Mouse (Mus musculus) stomach, postnatal 0 days (tissue): ENCODE data around the gene Usp54. TPM values are rescaled to one million over a fixed set of nuclear protein-coding genes. Genes with fewer than 3 reads are reported as not detected.

Source experiments
- ATAC-seq: fragments of 200-750 bp; cut with Nextera tagmentation; 2 replicates; pipeline ENCODE4 v1.8.0; 2017; ENCODE audit not compliant: low FRiP score, low TSS enrichment
- DNase-seq: peaks from one replicate; pipeline ENCODE4 v3.0.0-alpha.2; 2016; ENCODE audit warnings: low spot score
- H3K27ac ChIP-seq: fragments of 300-500 bp; sonication (generic); replicated peaks from 2 replicates; pipeline ENCODE4 v1.5.1; 2014; ENCODE audit warnings: mild to moderate bottlenecking, control low read depth
- H3K27me3 ChIP-seq: fragments of 300-500 bp; sonication (generic); 2 replicates; pipeline ENCODE4 v1.6.1; 2014; ENCODE audit warnings: low read length; ENCODE audit not compliant: control insufficient read depth, insufficient read depth
- H3K36me3 ChIP-seq: fragments of 300-500 bp; sonication (generic); 2 replicates; pipeline ENCODE4 v1.6.1; 2014; ENCODE audit warnings: low read length, mixed read lengths; ENCODE audit not compliant: control insufficient read depth, insufficient read depth
- H3K4me1 ChIP-seq: fragments of 300-500 bp; sonication (generic); replicated peaks from 2 replicates; pipeline ENCODE4 v1.6.1; 2014; ENCODE audit warnings: antibody characterized with exemption; ENCODE audit not compliant: control insufficient read depth, insufficient read depth
- H3K4me2 ChIP-seq: fragments of 300-500 bp; sonication (generic); replicated peaks from 2 replicates; pipeline ENCODE4 v1.6.1; 2014; ENCODE audit warnings: low read depth, mild to moderate bottlenecking, control low read depth, moderate library complexity
- H3K4me3 ChIP-seq: fragments of 300-500 bp; sonication (generic); 2 replicates; pipeline ENCODE4 v1.5.1; 2014; ENCODE audit warnings: low read depth, low read length, control low read depth
- H3K9ac ChIP-seq: fragments of 300-500 bp; sonication (generic); 2 replicates; pipeline ENCODE4 v1.6.1; 2014; ENCODE audit warnings: mild to moderate bottlenecking, low read length, control low read depth, mixed read lengths
- H3K9me3 ChIP-seq: fragments of 300-500 bp; sonication (generic); 2 replicates; pipeline ENCODE4 v1.6.1; 2016; ENCODE audit warnings: low read length; ENCODE audit not compliant: control insufficient read depth
- CTCF ChIP-seq: IDR thresholded peaks from 2 replicates; pipeline ENCODE4 v1.5.1; 2016; ENCODE audit warnings: antibody characterized with exemption, low read depth, mild to moderate bottlenecking, moderate library complexity
- EP300 ChIP-seq: optimal IDR thresholded peaks from 2 replicates; pipeline ENCODE3; 2016; ENCODE audit warnings: antibody characterized with exemption
- WGBS: fragments of 180-500 bp; shearing (Covaris S2); extraction: QIAGEN DNeasy Blood & Tissue Kit; methylation state at CpG from one replicate; pipeline ENCODE4 v1.1.7; 2014; 5-methylcytosine and 5-hydroxymethylcytosine counted together
- polyA plus RNA-seq: library from polyadenylated mRNA; unstranded; fragments of >200 nt; fragmentation: Nextera tagmentation; extraction: Ambion mirVana; gene quantifications from 2 replicates; pipeline ENCODE4 v1.2.1, GENCODE M21; 2015

Gene Usp54
- polyA plus RNA-seq, result 3.3 and 3.4 TPM in 2 replicates

DNA sequence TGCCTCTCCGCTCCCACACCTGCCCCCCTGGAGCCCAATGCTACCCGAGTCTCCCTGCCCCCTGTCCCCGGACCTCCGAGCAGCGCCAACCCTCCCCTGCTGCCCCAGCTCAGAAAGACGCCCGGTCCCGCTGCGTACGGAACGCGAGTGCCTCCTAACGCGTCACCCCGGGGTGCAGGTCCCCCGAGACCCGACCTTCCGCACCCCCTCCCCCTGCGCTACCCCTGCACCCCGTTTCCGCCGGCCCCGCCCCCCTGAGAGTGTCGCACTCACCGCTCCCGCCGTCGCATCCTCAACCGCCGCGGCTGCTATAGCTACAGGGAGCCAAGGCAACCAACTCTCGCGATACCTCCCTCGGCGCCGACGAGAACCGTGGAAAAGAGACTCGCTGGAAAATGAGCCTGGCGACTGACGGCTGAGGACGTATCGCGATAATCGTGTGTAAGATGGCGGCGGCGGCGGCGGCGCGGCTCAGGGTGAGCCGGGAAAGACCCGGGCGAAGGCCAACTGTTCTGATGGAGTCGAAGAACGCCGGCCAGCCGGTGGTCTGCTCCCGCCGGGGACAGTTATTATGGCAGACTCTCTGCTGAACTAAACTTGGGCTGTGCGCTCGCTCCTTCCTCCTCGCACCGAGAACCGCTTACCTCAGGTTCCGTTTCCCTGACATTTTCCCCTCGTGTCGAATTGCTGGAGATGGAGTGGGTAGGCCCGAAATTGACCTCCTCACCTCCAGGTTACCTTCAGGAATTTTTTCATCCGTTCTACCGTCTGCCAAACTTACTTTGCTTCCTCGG lies at the start of gene Usp54:
Gene Usp54, minus strand, starts transcription at position 420 of the 794 bp plus-strand sequence.
- TF ChIP-seq CTCF, result no peak; the same call in 1 of the 2 replicates
- peak; percentile 97 for TF ChIP-seq EP300
- Histone ChIP-seq H3K4me2 (peak within 1 kb of the TSS; percentile 81), H3K9ac (peak within 1 kb of the TSS; percentile 93), H3K27ac (peak within 1 kb of the TSS; percentile 96), H3K27me3 (no peaks in the 10 kb centered on the region), H3K4me3 (peak within 1 kb of the TSS; percentile 75), H3K4me1 (no peaks in the 10 kb centered on the region), H3K9me3 (no peaks in the 10 kb centered on the region), H3K36me3 (no peaks in the 10 kb centered on the region)
- DNase-seq (peak; percentile 97), ATAC-seq (peak; percentile 97)
- under 1% methylated on average over 72 of the region's 73 CpGs for WGBS

GRCm38 (mm10) chr14:20689009-20689408 lies 48.1 kb upstream of the Usp54 start:
- WGBS, result 70% methylated on average over 2 of the region's 2 CpGs
- ATAC-seq (no peak), DNase-seq (no peak)
- Histone ChIP-seq H3K9ac (no peak overlapping the region), H3K27me3 (no peaks in the 10 kb centered on the region), H3K4me3 (no peak overlapping the region), H3K36me3 (peaks cover 78% of the 10 kb centered on the region), H3K27ac (no peak overlapping the region), H3K4me2 (no peak overlapping the region), H3K9me3 (no peaks in the 10 kb centered on the region), H3K4me1 (no peaks in the 10 kb centered on the region)
- TF ChIP-seq EP300 (no peak), CTCF (no peak)

DNA sequence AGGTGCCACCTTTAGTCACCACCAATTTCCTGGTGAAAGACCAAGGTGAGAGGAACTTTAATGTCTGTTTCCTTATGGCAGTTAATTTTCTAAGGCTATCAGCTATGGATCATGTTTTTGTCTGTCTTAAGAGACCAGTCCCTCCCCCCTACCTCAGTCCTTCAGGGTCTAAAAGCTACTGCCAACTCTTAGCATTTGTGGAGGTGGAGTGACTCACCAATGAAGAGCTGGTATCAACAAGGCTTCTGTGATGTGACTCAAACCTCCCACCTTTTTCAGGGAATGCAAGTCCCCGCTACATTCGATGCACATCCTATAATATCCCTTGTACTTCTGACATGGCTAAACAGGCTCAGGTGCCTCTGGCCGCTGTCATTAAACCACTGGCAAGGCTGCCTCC lies 45.7 kb upstream of the Usp54 start:
- TF ChIP-seq EP300, result no peak
- no peak for TF ChIP-seq CTCF
- H3K9ac ChIP-seq, result no peak overlapping the region

GRCm38 (mm10) chr14:20682498-20682897 lies 41.6 kb upstream of the Usp54 start:
- Histone ChIP-seq H3K9ac (no peak overlapping the region), H3K4me3 (no peak overlapping the region), H3K4me2 (no peak overlapping the region), H3K9me3 (no peaks in the 10 kb centered on the region), H3K27ac (no peak overlapping the region), H3K4me1 (no peaks in the 10 kb centered on the region), H3K27me3 (no peaks in the 10 kb centered on the region), H3K36me3 (peaks cover 62% of the 10 kb centered on the region)
- WGBS, result 55% methylated on average over 3 of the region's 3 CpGs
- ATAC-seq (peak; percentile 55), DNase-seq (no peak)
- no peak for TF ChIP-seq CTCF
- TF ChIP-seq EP300, result no peak

More for the DNA sequence above, 45.7 kb upstream of the Usp54 start:
- 100% methylated on average over 3 of the region's 3 CpGs for WGBS
- peaks cover 73% of the 10 kb centered on the region for H3K36me3 ChIP-seq
- H3K27ac ChIP-seq, result no peak overlapping the region
- H3K4me1 ChIP-seq, result no peaks in the 10 kb centered on the region
- H3K4me2 ChIP-seq, result no peak overlapping the region
- DNase-seq (no peak), ATAC-seq (no peak)
- no peaks in the 10 kb centered on the region for H3K27me3 ChIP-seq
- no peaks in the 10 kb centered on the region for H3K9me3 ChIP-seq
- H3K4me3 ChIP-seq, result no peak overlapping the region

GRCm38 (mm10) chr14:20681742-20682141 lies 40.9 kb upstream of the Usp54 start:
- Histone ChIP-seq H3K4me3 (no peak overlapping the region), H3K36me3 (peaks cover 55% of the 10 kb centered on the region), H3K27me3 (no peaks in the 10 kb centered on the region), H3K9ac (no peak overlapping the region), H3K27ac (no peak overlapping the region), H3K9me3 (no peaks in the 10 kb centered on the region), H3K4me1 (no peaks in the 10 kb centered on the region), H3K4me2 (no peak overlapping the region)
- no peak for ATAC-seq
- 88% methylated on average over 2 of the region's 2 CpGs for WGBS
- TF ChIP-seq EP300, result no peak
- TF ChIP-seq CTCF, result no peak
- no peak for DNase-seq

DNA sequence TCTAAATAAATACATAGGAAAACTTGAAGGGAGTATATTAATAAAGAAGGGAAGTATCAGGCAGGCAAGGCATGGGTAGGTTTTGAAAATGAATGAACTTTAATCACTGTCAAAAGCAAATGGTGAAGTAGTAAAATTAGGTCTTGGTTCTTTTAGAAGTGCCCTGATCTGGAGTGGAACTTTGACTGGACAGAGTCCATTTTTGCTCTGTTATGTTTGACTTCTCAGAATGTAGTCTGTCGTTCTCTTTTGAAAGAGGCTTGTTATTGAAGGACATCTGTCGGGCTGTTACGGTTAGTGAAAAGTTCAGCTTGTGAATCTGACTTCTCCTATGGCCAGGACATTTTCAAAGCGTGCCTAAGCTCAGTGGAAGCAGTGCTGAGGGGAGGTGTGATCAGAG lies 37.0 kb upstream of the Usp54 start:
- H3K4me1 ChIP-seq, result peaks cover 7% of the 10 kb centered on the region; the same call in 1 of the 2 replicates
- peaks cover 28% of the 10 kb centered on the region for H3K36me3 ChIP-seq
- no peak overlapping the region for H3K4me3 ChIP-seq
- no peak overlapping the region for H3K27ac ChIP-seq
- TF ChIP-seq EP300 (no peak), CTCF (no peak)
- no peak overlapping the region for H3K9ac ChIP-seq
- no peak overlapping the region for H3K4me2 ChIP-seq
- H3K27me3 ChIP-seq, result no peaks in the 10 kb centered on the region
- no peak for DNase-seq
- no peak for ATAC-seq
- 93% methylated on average over 4 of the region's 4 CpGs for WGBS
- no peaks in the 10 kb centered on the region for H3K9me3 ChIP-seq
